Mouse (Mus musculus) midbrain, embryonic 14.5 days (tissue): ENCODE data around the gene Rpn2. TPM values are rescaled to one million over a fixed set of nuclear protein-coding genes. Genes with fewer than 3 reads are reported as not detected.

Source experiments
- ATAC-seq: fragments of 200-750 bp; cut with Nextera tagmentation; 2 replicates; pipeline ENCODE4 v1.8.0; 2017; ENCODE audit warnings: moderate number of reproducible peaks, moderate library complexity; ENCODE audit not compliant: low FRiP score, low TSS enrichment
- DNase-seq: peaks from one replicate; pipeline ENCODE4 v3.0.0-alpha.2; 2015
- H3K27ac ChIP-seq: fragments of 300-500 bp; sonication (generic); replicated peaks from 2 replicates; pipeline ENCODE4 v1.5.1; 2014; ENCODE audit warnings: mild to moderate bottlenecking, low read depth, low read length, moderate library complexity
- H3K27me3 ChIP-seq: fragments of 300-500 bp; sonication (generic); 2 replicates; pipeline ENCODE4 v1.6.1; 2014; ENCODE audit warnings: low read length, control low read depth, mixed read lengths; ENCODE audit not compliant: control insufficient read depth, insufficient read depth
- H3K36me3 ChIP-seq: fragments of 300-500 bp; sonication (generic); 2 replicates; pipeline ENCODE4 v1.6.1; 2014; ENCODE audit warnings: low read length, control low read depth; ENCODE audit not compliant: control insufficient read depth, insufficient read depth
- H3K4me1 ChIP-seq: fragments of 300-500 bp; sonication (generic); 2 replicates; pipeline ENCODE4 v1.6.1; 2014; ENCODE audit warnings: mild to moderate bottlenecking, antibody characterized with exemption, low read length, control low read depth; ENCODE audit not compliant: control insufficient read depth, insufficient read depth
- H3K4me2 ChIP-seq: fragments of 300-500 bp; sonication (generic); 2 replicates; pipeline ENCODE4 v1.6.1; 2014; ENCODE audit warnings: mild to moderate bottlenecking, low read length, moderate library complexity
- H3K4me3 ChIP-seq: fragments of 300-500 bp; sonication (generic); replicated peaks from 2 replicates; pipeline ENCODE4 v1.5.1; 2014; ENCODE audit warnings: low read depth, low read length
- H3K9ac ChIP-seq: fragments of 300-500 bp; sonication (generic); replicated peaks from 2 replicates; pipeline ENCODE4 v1.6.1; 2014; ENCODE audit warnings: mild to moderate bottlenecking, low read length, moderate library complexity
- H3K9me3 ChIP-seq: fragments of 300-500 bp; sonication (generic); 2 replicates; pipeline ENCODE4 v1.6.1; 2016; ENCODE audit warnings: low read length, control low read depth, mixed read lengths; ENCODE audit not compliant: control insufficient read depth
- WGBS: fragments of 180-500 bp; shearing (Covaris S2); extraction: QIAGEN DNeasy Blood & Tissue Kit; methylation state at CpG from one replicate; pipeline ENCODE4 v1.1.7; 2014; 5-methylcytosine and 5-hydroxymethylcytosine counted together
- polyA plus RNA-seq: library from polyadenylated mRNA; unstranded; fragments of >200 nt; fragmentation: Nextera tagmentation; extraction: Ambion mirVana; gene quantifications from 2 replicates; pipeline ENCODE4 v1.2.1, GENCODE M21; 2014

The Rpn2 gene
- polyA plus RNA-seq, result 167 and 194 TPM in 2 replicates

- Histone ChIP-seq H3K9me3 (no peaks in the 10 kb centered on the region), H3K4me1 (peaks cover 10% of the 10 kb centered on the region), H3K27me3 (no peaks in the 10 kb centered on the region), H3K4me3 (peak within 1 kb of the TSS; percentile 98), H3K36me3 (peaks cover 8% of the 10 kb centered on the region; the same call in 1 of the 2 replicates), H3K27ac (peak within 1 kb of the TSS; percentile 94), H3K9ac (peak within 1 kb of the TSS; percentile 86), H3K4me2 (peak within 1 kb of the TSS; percentile 66)
- peak; percentile 100 for ATAC-seq
- WGBS, result under 1% methylated on average over 64 of the region's 64 CpGs
- peak; percentile 97 for DNase-seq
Observed at GRCm38 (mm10) chr2:157278717-157279415, at the start of gene Rpn2. Gene Rpn2, plus strand, starts transcription at chr2:157279017.

GRCm38 (mm10) chr2:157235946-157236345 lies 42.9 kb upstream of the Rpn2 start:
- no peaks in the 10 kb centered on the region for H3K27me3 ChIP-seq
- ATAC-seq (no peak), DNase-seq (no peak)
- no peak overlapping the region for H3K4me2 ChIP-seq
- H3K36me3 ChIP-seq, result no peaks in the 10 kb centered on the region
- H3K27ac ChIP-seq, result no peak overlapping the region
- no peak overlapping the region for H3K4me3 ChIP-seq
- 80% methylated on average over 8 of the region's 8 CpGs for WGBS
- H3K9me3 ChIP-seq, result no peaks in the 10 kb centered on the region
- no peaks in the 10 kb centered on the region for H3K4me1 ChIP-seq
- no peak overlapping the region for H3K9ac ChIP-seq

GRCm38 (mm10) chr2:157245001-157245400 lies 33.8 kb upstream of the Rpn2 start:
- 71% methylated on average over 5 of the region's 5 CpGs for WGBS
- DNase-seq, result no peak
- Histone ChIP-seq H3K36me3 (no peaks in the 10 kb centered on the region), H3K4me3 (no peak overlapping the region), H3K27ac (no peak overlapping the region), H3K9me3 (no peaks in the 10 kb centered on the region), H3K4me2 (no peak overlapping the region), H3K4me1 (no peaks in the 10 kb centered on the region), H3K9ac (no peak overlapping the region), H3K27me3 (no peaks in the 10 kb centered on the region)
- ATAC-seq, result no peak

- Histone ChIP-seq H3K9ac (no peak overlapping the region), H3K27me3 (no peaks in the 10 kb centered on the region), H3K36me3 (no peaks in the 10 kb centered on the region), H3K4me2 (no peak overlapping the region), H3K9me3 (no peaks in the 10 kb centered on the region), H3K27ac (no peak overlapping the region), H3K4me1 (no peaks in the 10 kb centered on the region), H3K4me3 (no peak overlapping the region)
- 75% methylated on average over 2 of the region's 2 CpGs for WGBS
- DNase-seq, result peak; percentile 21
- no peak for ATAC-seq
Observed at GRCm38 (mm10) chr2:157245603-157246002, 33.2 kb upstream of the Rpn2 start.

- Histone ChIP-seq H3K4me1 (no peaks in the 10 kb centered on the region), H3K9me3 (no peaks in the 10 kb centered on the region)
- ATAC-seq, result no peak
Observed at GRCm38 (mm10) chr2:157248111-157248510, 30.7 kb upstream of the Rpn2 start.

GRCm38 (mm10) chr2:157259720-157260119 lies 19.1 kb upstream of the Rpn2 start:
- Histone ChIP-seq H3K9ac (no peak overlapping the region), H3K27ac (no peak overlapping the region), H3K4me3 (no peak overlapping the region), H3K4me1 (no peaks in the 10 kb centered on the region), H3K27me3 (no peaks in the 10 kb centered on the region), H3K36me3 (no peaks in the 10 kb centered on the region), H3K9me3 (no peaks in the 10 kb centered on the region), H3K4me2 (no peak overlapping the region)
- WGBS, result 4% methylated on average over 5 of the region's 5 CpGs
- DNase-seq (peak; percentile 77), ATAC-seq (no peak)

More at GRCm38 (mm10) chr2:157248111-157248510, 30.7 kb upstream of the Rpn2 start:
- Histone ChIP-seq H3K36me3 (no peaks in the 10 kb centered on the region), H3K27me3 (no peaks in the 10 kb centered on the region), H3K27ac (no peak overlapping the region), H3K4me3 (no peak overlapping the region), H3K4me2 (no peak overlapping the region), H3K9ac (no peak overlapping the region)
- no peak for DNase-seq

GRCm38 (mm10) chr2:157261930-157262329 lies 16.9 kb upstream of the Rpn2 start:
- Histone ChIP-seq H3K4me1 (no peaks in the 10 kb centered on the region), H3K27me3 (no peaks in the 10 kb centered on the region), H3K36me3 (no peaks in the 10 kb centered on the region), H3K4me3 (no peak overlapping the region), H3K27ac (no peak overlapping the region), H3K4me2 (no peak overlapping the region), H3K9me3 (no peaks in the 10 kb centered on the region), H3K9ac (no peak overlapping the region)
- no peak for ATAC-seq
- DNase-seq, result no peak
- WGBS, result 92% methylated on average over 5 of the region's 5 CpGs

- Histone ChIP-seq H3K4me3 (no peak overlapping the region), H3K4me2 (no peak overlapping the region), H3K27me3 (no peaks in the 10 kb centered on the region), H3K4me1 (no peaks in the 10 kb centered on the region), H3K9ac (no peak overlapping the region), H3K9me3 (no peaks in the 10 kb centered on the region), H3K36me3 (no peaks in the 10 kb centered on the region), H3K27ac (no peak overlapping the region)
- DNase-seq, result no peak
- no peak for ATAC-seq
- WGBS, result 80% methylated on average over 9 of the region's 9 CpGs
Observed at GRCm38 (mm10) chr2:157262506-157262905, 16.3 kb upstream of the Rpn2 start.

- Histone ChIP-seq H3K27me3 (no peaks in the 10 kb centered on the region), H3K9me3 (no peaks in the 10 kb centered on the region), H3K27ac (no peak overlapping the region), H3K4me1 (no peaks in the 10 kb centered on the region), H3K4me3 (no peak overlapping the region), H3K9ac (no peak overlapping the region), H3K36me3 (no peaks in the 10 kb centered on the region), H3K4me2 (no peak overlapping the region)
- ATAC-seq (no peak), DNase-seq (no peak)
- 96% methylated on average over 1 of the region's 1 CpGs for WGBS
Observed at GRCm38 (mm10) chr2:157263101-157263500, 15.7 kb upstream of the Rpn2 start.
